Comparison of ENCODE assay signal across 11 mouse cellular contexts in the genomic region with DNA sequence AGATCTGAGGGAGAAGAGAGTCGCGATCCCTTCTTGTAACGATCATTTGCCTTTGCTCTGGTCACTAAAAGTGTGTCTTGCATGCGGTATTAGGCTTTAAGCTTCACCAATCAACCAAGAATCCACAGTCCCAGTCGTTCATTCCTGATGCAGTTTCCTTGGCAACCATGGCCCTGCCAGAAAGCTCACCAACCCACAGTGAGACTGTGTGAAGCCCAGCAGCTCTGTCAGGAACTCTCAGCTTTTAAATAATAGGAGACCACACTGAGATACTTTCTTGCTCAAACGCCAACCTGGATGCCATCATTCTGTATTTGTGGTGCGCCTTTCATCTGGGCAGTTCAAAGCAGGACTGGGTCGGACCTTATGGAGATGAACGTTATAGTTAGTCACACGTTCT.
DNase-seq lines count a peak whose midpoint lies in the region; ATAC-seq and TF ChIP-seq lines count a peak whose summit lies in the region.
"Had no signal": no experiment of that assay in that cellular context is flagged by ENCODE, and none has a peak within 500 bp of the region (broad histone marks: within the 10 kb centered on the region; RNA-seq: fewer than 3 reads in every experiment).

No protein-coding gene starts in this region.

- TF ChIP-seq CTCF in layer of hippocampus, adult 2 months (conservative IDR thresholded peaks at IDR 0.05) = no peak
- TF ChIP-seq CTCF in midbrain, postnatal 0 days (IDR thresholded peaks at IDR 0.05) = no peak

- no peak overlapping the region for H3K4me2 ChIP-seq in forebrain, embryonic 13.5 days
- H3K4me2 ChIP-seq in midbrain, postnatal 0 days (ENCODE audit: low read depth, low read length, poor library complexity, severe bottlenecking) = peak overlapping the region; percentile 23

- H3K36me3 ChIP-seq in forebrain, embryonic 13.5 days (ENCODE audit: poor library complexity, severe bottlenecking) = no peaks in the 10 kb centered on the region
- no peaks in the 10 kb centered on the region for H3K36me3 ChIP-seq in forebrain, embryonic 10.5 days (replicated peaks)
- no peaks in the 10 kb centered on the region for H3K36me3 ChIP-seq in midbrain, postnatal 0 days (ENCODE audit: insufficient read depth, low read length)

- WGBS in forebrain, embryonic 13.5 days = 35% methylated on average over 10 of the region's 10 CpGs
- WGBS in forebrain, embryonic 10.5 days = 65% methylated on average over 10 of the region's 10 CpGs
- WGBS in midbrain, postnatal 0 days = 15% methylated on average over 10 of the region's 10 CpGs

- H3K4me3 ChIP-seq in forebrain, embryonic 13.5 days = no peak overlapping the region
- H3K4me3 ChIP-seq in forebrain, embryonic 10.5 days = no peak overlapping the region
- H3K4me3 ChIP-seq in layer of hippocampus, adult 2 months = peak overlapping the region; percentile 32
- H3K4me3 ChIP-seq in midbrain, postnatal 0 days (ENCODE audit: low read depth, low read length) = no peak overlapping the region

- ATAC-seq in forebrain, embryonic 13.5 days = peak; percentile 60; the same call in 1 of the 2 replicates
- peak; percentile 71 for ATAC-seq in midbrain, postnatal 0 days (ENCODE audit: low FRiP score)

- no peaks in the 10 kb centered on the region for H3K27me3 ChIP-seq in forebrain, embryonic 13.5 days
- H3K27me3 ChIP-seq in forebrain, embryonic 10.5 days (ENCODE audit: poor library complexity, severe bottlenecking) = no peaks in the 10 kb centered on the region
- H3K27me3 ChIP-seq in midbrain, postnatal 0 days (ENCODE audit: insufficient read depth, low read length) = no peaks in the 10 kb centered on the region; the same call in 1 of the 2 replicates

- DNase-seq in forebrain, embryonic 10.5 days (ENCODE audit: extremely low spot score, low spot score) = no peak
- DNase-seq in embryo, embryonic 11 days = peak; percentile 25
- peak; percentile 48 to 56 for DNase-seq in layer of hippocampus, adult 2 months (ENCODE audit: low spot score in 2 of 2)
- DNase-seq in midbrain, postnatal 0 days (ENCODE audit: low spot score) = peak; percentile 75
- no peak for DNase-seq in heart, adult 8-10 months (ENCODE audit: low spot score)
- DNase-seq in adrenal gland, adult 18-20 months (ENCODE audit: low spot score in 2 of 2) = no peak
- DNase-seq in adrenal gland, adult 8-10 months = no peak
- DNase-seq: adrenal gland, postnatal 36 days; B cell, adult 2 months; cerebellum, adult 9-10 months had no signal

- H3K27ac ChIP-seq in forebrain, embryonic 13.5 days = no peak overlapping the region
- H3K27ac ChIP-seq in forebrain, embryonic 10.5 days = no peak overlapping the region
- peak overlapping the region; percentile 64 for H3K27ac ChIP-seq in layer of hippocampus, adult 2 months
- no peak overlapping the region for H3K27ac ChIP-seq in midbrain, postnatal 0 days (ENCODE audit: low read depth, low read length)

- peaks cover 9% of the 10 kb centered on the region; the same call in 1 of the 2 replicates for H3K4me1 ChIP-seq in forebrain, embryonic 13.5 days
- H3K4me1 ChIP-seq in forebrain, embryonic 10.5 days = peaks cover 11% of the 10 kb centered on the region
- H3K4me1 ChIP-seq in midbrain, postnatal 0 days (ENCODE audit: insufficient read depth, low read length) = 0 out of 2 replicates have a peak, but pooled peaks cover 9% of the 10 kb centered on the region

- H3K9me3 ChIP-seq in forebrain, embryonic 13.5 days (replicated peaks) = no peaks in the 10 kb centered on the region
- no peaks in the 10 kb centered on the region for H3K9me3 ChIP-seq in forebrain, embryonic 10.5 days
- H3K9me3 ChIP-seq in midbrain, postnatal 0 days (ENCODE audit: low read length) = no peaks in the 10 kb centered on the region

- H3K9ac ChIP-seq in forebrain, embryonic 13.5 days = no peak overlapping the region
- no peak overlapping the region for H3K9ac ChIP-seq in midbrain, postnatal 0 days (replicated peaks; ENCODE audit: low read length, poor library complexity, severe bottlenecking)

Comparison
In these comparisons a context has a peak if more than half of its experiments do, and no peak if none do; other contexts are left out.
1. DNase-seq: peak in embryo, embryonic 11 days (single experiment), layer of hippocampus, adult 2 months (2 of 2) and midbrain, postnatal 0 days (single experiment); none in forebrain, embryonic 10.5 days (single experiment), heart, adult 8-10 months (single experiment), adrenal gland, adult 18-20 months (0 of 2) and adrenal gland, adult 8-10 months (single experiment).